Mouse (Mus musculus) heart, embryonic 13.5 days (tissue): ENCODE measurements around the gene Tm7sf3. TPM values are rescaled to one million over a fixed set of nuclear protein-coding genes. Genes with fewer than 3 reads are reported as not detected.

Source experiments
- ATAC-seq: fragments of 200-750 bp; cut with Nextera tagmentation; 2 replicates; pipeline ENCODE4 v1.8.0; 2017; ENCODE audit warnings: moderate TSS enrichment; ENCODE audit not compliant: insufficient number of reproducible peaks, low FRiP score, low TSS enrichment; ENCODE audit errors: extremely low read depth
- H3K27ac ChIP-seq: fragments of 300-500 bp; sonication (generic); replicated peaks from 2 replicates; pipeline ENCODE4 v1.5.1; 2015; ENCODE audit warnings: moderate library complexity, mild to moderate bottlenecking, inconsistent platforms
- H3K27me3 ChIP-seq: fragments of 300-500 bp; sonication (generic); replicated peaks from 2 replicates; pipeline ENCODE4 v1.6.1; 2015; ENCODE audit warnings: mild to moderate bottlenecking, inconsistent platforms
- H3K36me3 ChIP-seq: fragments of 300-500 bp; sonication (generic); 2 replicates; pipeline ENCODE4 v1.6.1; 2015; ENCODE audit warnings: mild to moderate bottlenecking, inconsistent platforms
- H3K4me1 ChIP-seq: fragments of 300-500 bp; sonication (generic); 2 replicates; pipeline ENCODE4 v1.6.1; 2015; ENCODE audit warnings: inconsistent platforms
- H3K4me2 ChIP-seq: fragments of 300-500 bp; sonication (generic); 2 replicates; pipeline ENCODE4 v1.6.1; 2015; ENCODE audit warnings: inconsistent platforms, mild to moderate bottlenecking, moderate library complexity
- H3K4me3 ChIP-seq: fragments of 300-500 bp; sonication (generic); 2 replicates; pipeline ENCODE4 v1.5.1; 2015; ENCODE audit warnings: moderate library complexity, mild to moderate bottlenecking, inconsistent platforms
- H3K9ac ChIP-seq: fragments of 300-500 bp; sonication (generic); 2 replicates; pipeline ENCODE4 v1.6.1; 2015; ENCODE audit warnings: inconsistent platforms, mild to moderate bottlenecking, moderate library complexity
- H3K9me3 ChIP-seq: fragments of 300-500 bp; sonication (generic); 2 replicates; pipeline ENCODE4 v1.6.1; 2016; ENCODE audit warnings: inconsistent platforms
- WGBS: fragments of 180-500 bp; shearing (Covaris S2); methylation state at CpG from one replicate; pipeline ENCODE4 v1.1.7; 2015; ENCODE audit warnings: mixed read lengths; 5-methylcytosine and 5-hydroxymethylcytosine counted together
- polyA plus RNA-seq: library from polyadenylated mRNA; unstranded; fragments of >200 nt; fragmentation: Nextera tagmentation; extraction: Ambion mirVana; gene quantifications from 2 replicates; pipeline ENCODE4 v1.2.1, GENCODE M21; 2015

Gene Tm7sf3
- polyA plus RNA-seq, 1 experiment from 2014 or later, result 36.4 TPM

GRCm38 (mm10) chr6:146611897-146612296, 30.7 kb downstream of the Tm7sf3 start:
- H3K36me3 ChIP-seq, result peaks cover 96% of the 10 kb centered on the region
- no peak for ATAC-seq
- no peak overlapping the region for H3K4me2 ChIP-seq
- H3K4me1 ChIP-seq, result no peaks in the 10 kb centered on the region
- H3K9ac ChIP-seq, result no peak overlapping the region
- no peaks in the 10 kb centered on the region for H3K27me3 ChIP-seq
- 89% methylated on average over 7 of the region's 7 CpGs for WGBS
- H3K27ac ChIP-seq, result no peak overlapping the region
- H3K4me3 ChIP-seq, result no peak overlapping the region
- H3K9me3 ChIP-seq, result no peaks in the 10 kb centered on the region

- 83% methylated on average over 6 of the region's 6 CpGs for WGBS
- ATAC-seq, result no peak
Observed at GRCm38 (mm10) chr6:146611385-146611784, 31.2 kb downstream of the Tm7sf3 start.

DNA sequence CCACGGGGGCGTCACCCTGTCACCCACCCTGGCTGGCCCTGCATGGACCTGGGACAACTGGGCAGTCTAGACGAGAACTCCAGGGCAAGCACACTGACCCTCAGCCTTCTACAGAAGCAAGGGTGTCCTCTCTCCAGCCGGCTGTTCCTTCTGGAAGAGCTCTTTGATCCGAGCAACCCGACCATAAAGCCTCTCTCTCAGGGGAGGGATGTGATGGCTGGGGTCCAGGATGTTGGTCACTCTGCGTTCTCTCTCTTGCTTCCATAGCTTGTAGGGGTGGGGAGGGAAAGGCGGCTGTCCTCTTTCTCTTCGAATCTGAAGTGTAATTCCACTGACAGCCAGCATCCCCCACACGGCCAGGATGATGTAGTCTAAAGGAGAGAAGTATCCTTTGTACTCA, 39.0 kb downstream of the Tm7sf3 start:
- no peak overlapping the region for H3K4me2 ChIP-seq
- H3K4me3 ChIP-seq, result no peak overlapping the region
- no peaks in the 10 kb centered on the region for H3K9me3 ChIP-seq
- WGBS, result 81% methylated on average over 10 of the region's 10 CpGs
- H3K27ac ChIP-seq, result no peak overlapping the region
- peaks cover 96% of the 10 kb centered on the region for H3K36me3 ChIP-seq
- H3K9ac ChIP-seq, result no peak overlapping the region
- no peaks in the 10 kb centered on the region for H3K4me1 ChIP-seq
- no peaks in the 10 kb centered on the region for H3K27me3 ChIP-seq
- no peak for ATAC-seq

More at GRCm38 (mm10) chr6:146611385-146611784, 31.2 kb downstream of the Tm7sf3 start:
- no peaks in the 10 kb centered on the region for H3K4me1 ChIP-seq
- H3K9me3 ChIP-seq, result no peaks in the 10 kb centered on the region
- H3K9ac ChIP-seq, result no peak overlapping the region
- H3K4me2 ChIP-seq, result no peak overlapping the region
- no peaks in the 10 kb centered on the region for H3K27me3 ChIP-seq
- H3K36me3 ChIP-seq, result peaks cover 96% of the 10 kb centered on the region
- H3K27ac ChIP-seq, result no peak overlapping the region
- H3K4me3 ChIP-seq, result no peak overlapping the region

- Histone ChIP-seq H3K4me3 (no peak overlapping the region), H3K4me2 (no peak overlapping the region), H3K27ac (no peak overlapping the region), H3K4me1 (no peaks in the 10 kb centered on the region), H3K9ac (no peak overlapping the region), H3K9me3 (no peaks in the 10 kb centered on the region), H3K36me3 (peaks cover 94% of the 10 kb centered on the region), H3K27me3 (no peaks in the 10 kb centered on the region)
- ATAC-seq, result no peak
- 77% methylated on average over 4 of the region's 4 CpGs for WGBS
Observed at GRCm38 (mm10) chr6:146602601-146603000, 40.0 kb downstream of the Tm7sf3 start.

GRCm38 (mm10) chr6:146585134-146585533, 57.5 kb downstream of the Tm7sf3 start:
- Histone ChIP-seq H3K9ac (no peak overlapping the region), H3K4me1 (peaks cover 22% of the 10 kb centered on the region), H3K4me3 (no peak overlapping the region), H3K36me3 (peaks cover 49% of the 10 kb centered on the region), H3K27ac (no peak overlapping the region), H3K9me3 (no peaks in the 10 kb centered on the region), H3K27me3 (no peaks in the 10 kb centered on the region), H3K4me2 (no peak overlapping the region)
- ATAC-seq, result no peak
- WGBS, result 92% methylated on average over 5 of the region's 5 CpGs

DNA sequence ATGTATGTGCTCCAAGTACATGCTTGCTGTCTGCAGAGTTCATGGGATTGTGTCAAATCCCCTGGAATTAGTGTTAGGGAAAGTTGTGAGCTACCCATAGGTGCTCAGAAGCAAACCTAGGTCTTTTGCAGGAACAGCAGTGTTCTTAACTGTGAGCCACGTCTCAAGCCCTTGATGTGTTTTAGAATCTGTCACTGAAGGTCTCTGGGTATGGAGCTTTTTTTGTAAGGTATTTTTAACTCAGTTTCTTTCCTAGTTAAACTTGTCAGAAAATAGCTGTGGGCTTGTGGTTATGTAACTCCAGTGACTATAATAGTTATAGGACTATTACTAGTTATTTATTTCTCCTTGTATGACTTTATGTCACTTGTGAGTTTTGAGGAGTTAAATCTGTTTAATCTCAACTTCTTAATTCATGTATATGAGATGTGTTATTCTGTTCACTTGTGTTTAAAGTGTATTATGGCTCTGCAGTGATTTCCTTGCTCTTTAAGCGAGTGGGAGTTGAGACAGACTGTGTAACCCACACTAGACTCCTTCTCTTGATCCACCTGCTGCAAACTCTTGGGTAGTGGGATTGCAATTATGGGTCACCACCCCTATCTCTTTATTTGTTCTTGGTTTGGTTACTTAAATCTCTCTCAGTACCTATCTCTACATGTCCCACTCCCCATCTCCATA, 59.1 kb downstream of the Tm7sf3 start:
- H3K4me3 ChIP-seq, result no peak overlapping the region
- no peaks in the 10 kb centered on the region for H3K27me3 ChIP-seq
- H3K4me2 ChIP-seq, result no peak overlapping the region
- H3K9ac ChIP-seq, result no peak overlapping the region
- H3K9me3 ChIP-seq, result no peaks in the 10 kb centered on the region
- no peak for ATAC-seq
- peaks cover 33% of the 10 kb centered on the region for H3K36me3 ChIP-seq
- no peak overlapping the region for H3K27ac ChIP-seq
- 69% methylated on average over 2 of the region's 2 CpGs for WGBS
- H3K4me1 ChIP-seq, result peaks cover 34% of the 10 kb centered on the region

DNA sequence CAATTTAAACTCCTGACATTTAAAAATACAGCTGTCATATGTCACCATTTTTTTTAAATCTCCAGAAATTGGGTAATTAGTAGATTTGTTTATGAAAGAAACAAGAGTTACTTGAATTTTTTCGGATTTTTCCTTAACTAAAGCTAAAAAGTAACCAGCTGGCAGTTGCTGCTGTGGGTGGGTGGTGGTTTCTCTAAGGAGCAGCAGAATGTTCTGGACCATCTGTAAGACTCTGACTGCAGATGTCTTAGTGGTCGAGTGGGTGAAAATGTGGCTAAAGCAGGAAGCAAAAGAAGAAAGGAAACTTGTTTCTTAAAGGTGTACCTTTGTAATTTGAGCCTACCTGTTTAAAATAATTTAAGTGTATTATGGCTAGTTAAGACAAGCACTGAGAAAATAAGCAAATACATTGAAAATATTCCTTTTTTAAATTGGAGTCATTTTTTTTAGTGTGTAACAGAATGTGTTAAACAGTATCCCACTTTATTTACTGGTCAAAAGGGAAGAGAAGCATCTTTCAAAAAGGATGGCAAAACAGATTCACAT, 62.2 kb downstream of the Tm7sf3 start:
- no peaks in the 10 kb centered on the region for H3K27me3 ChIP-seq
- H3K36me3 ChIP-seq, result peaks cover 10% of the 10 kb centered on the region
- H3K4me1 ChIP-seq, result peaks cover 47% of the 10 kb centered on the region
- WGBS, result 45% methylated on average over 2 of the region's 2 CpGs
- H3K9ac ChIP-seq, result 0 out of 2 replicates have a peak overlapping the region, but pooled peaks have one; percentile 54
- ATAC-seq, result no peak
- no peak overlapping the region for H3K27ac ChIP-seq
- H3K9me3 ChIP-seq, result no peaks in the 10 kb centered on the region
- H3K4me2 ChIP-seq, result no peak overlapping the region
- H3K4me3 ChIP-seq, result no peak overlapping the region

GRCm38 (mm10) chr6:146578586-146578985, 64.0 kb downstream of the Tm7sf3 start:
- H3K27me3 ChIP-seq, result no peaks in the 10 kb centered on the region
- peak overlapping the region; percentile 91 for H3K4me3 ChIP-seq
- H3K9me3 ChIP-seq, result no peaks in the 10 kb centered on the region
- H3K27ac ChIP-seq, result peak overlapping the region; percentile 97
- H3K36me3 ChIP-seq, result peaks cover 21% of the 10 kb centered on the region
- H3K9ac ChIP-seq, result peak overlapping the region; percentile 98
- peaks cover 53% of the 10 kb centered on the region for H3K4me1 ChIP-seq
- 6% methylated on average over 7 of the region's 7 CpGs for WGBS
- peak overlapping the region; percentile 86 for H3K4me2 ChIP-seq
- ATAC-seq, result no peak

GRCm38 (mm10) chr6:146578111-146578531, 64.5 kb downstream of the Tm7sf3 start:
- H3K9ac ChIP-seq, result peak overlapping the region; percentile 98
- peak; percentile 44 for ATAC-seq
- peak overlapping the region; percentile 97 for H3K27ac ChIP-seq
- H3K4me3 ChIP-seq, result peak overlapping the region; percentile 91
- WGBS, result 0% methylated on average over 22 of the region's 22 CpGs
- peaks cover 21% of the 10 kb centered on the region for H3K36me3 ChIP-seq
- peaks cover 50% of the 10 kb centered on the region for H3K4me1 ChIP-seq
- H3K4me2 ChIP-seq, result peak overlapping the region; percentile 86
- no peaks in the 10 kb centered on the region for H3K9me3 ChIP-seq
- no peaks in the 10 kb centered on the region for H3K27me3 ChIP-seq

DNA sequence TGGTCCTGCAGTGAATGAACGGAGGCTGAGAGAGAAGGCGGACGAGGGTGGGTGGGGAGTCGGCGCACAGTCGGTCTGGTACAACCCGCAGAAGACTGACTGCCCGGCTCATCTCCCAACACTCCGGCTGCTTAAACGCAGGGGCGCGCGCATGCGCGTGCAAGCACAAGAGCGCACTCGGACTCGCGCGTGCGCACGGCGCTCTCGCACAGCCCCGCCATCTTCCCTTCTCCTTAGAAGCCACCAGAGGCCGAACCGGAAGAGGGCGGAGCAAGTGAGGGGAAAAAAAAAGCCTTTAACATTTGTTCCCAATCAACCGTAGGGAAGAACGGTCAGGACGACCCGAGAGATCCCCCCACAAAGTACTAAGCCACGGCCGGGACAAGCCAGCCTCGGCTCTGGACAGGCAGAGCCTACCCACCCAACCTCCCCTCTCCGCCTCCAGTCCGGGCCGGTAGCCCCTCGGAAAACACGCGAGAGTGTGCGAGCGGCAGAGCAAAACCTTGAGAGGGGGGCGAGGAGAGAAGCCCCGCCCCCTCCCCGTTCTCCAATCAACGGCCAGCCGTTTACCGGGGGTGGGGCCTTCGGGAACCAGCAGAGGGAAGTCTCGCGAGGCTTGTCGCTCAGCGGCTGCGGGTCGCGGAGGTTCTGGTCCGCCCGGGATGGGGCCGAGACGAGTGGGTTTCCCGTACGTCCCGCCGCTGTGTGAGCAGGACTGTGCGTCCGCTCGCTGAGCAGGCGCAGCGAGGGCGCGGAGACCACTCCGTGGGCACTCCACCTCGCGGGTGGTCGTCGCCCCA, 65.1 kb downstream of the Tm7sf3 start, which contains the start of gene Ints13:
TSS of gene Ints13 (minus strand) at position 526 of the 800 bp plus-strand sequence.
- WGBS, result under 1% methylated on average over 77 of the region's 77 CpGs
- Histone ChIP-seq H3K27me3 (no peaks in the 10 kb centered on the region), H3K9me3 (no peaks in the 10 kb centered on the region), H3K27ac (peak within 1 kb of the TSS; percentile 97), H3K4me2 (peak within 1 kb of the TSS; percentile 86), H3K4me3 (peak within 1 kb of the TSS; percentile 91), H3K9ac (peak within 1 kb of the TSS; percentile 98), H3K4me1 (peaks cover 44% of the 10 kb centered on the region), H3K36me3 (peaks cover 17% of the 10 kb centered on the region)
- ATAC-seq, result peak; percentile 92

- Histone ChIP-seq H3K27me3 (no peaks in the 10 kb centered on the region), H3K4me2 (peak within 1 kb of the TSS; percentile 86), H3K9me3 (no peaks in the 10 kb centered on the region), H3K4me3 (peak within 1 kb of the TSS; percentile 91), H3K36me3 (peaks cover 17% of the 10 kb centered on the region), H3K27ac (peak within 1 kb of the TSS; percentile 97), H3K9ac (peak within 1 kb of the TSS; percentile 98), H3K4me1 (peaks cover 40% of the 10 kb centered on the region)
- under 1% methylated on average over 13 of the region's 13 CpGs for WGBS
- no peak; the same call in 1 of the 2 replicates for ATAC-seq
Observed at GRCm38 (mm10) chr6:146576903-146577302, 65.7 kb downstream of the Tm7sf3 start, which contains the start of gene Fgfr1op2. Gene Fgfr1op2 (plus strand): TSS chr6:146577203.
